Mouse (Mus musculus): ENCODE results near the gene Sec63.
A peak's percentile ranks its signal among the peaks of the same experiment; 100 is the strongest.

Sec63 gene

GRCm38 (mm10) chr10:42830007-42830406 lies 68.7 kb downstream of the Sec63 start:
- DNase-seq (ENCODE audit: low read depth, low spot score) = no peak

GRCm38 (mm10) chr10:42830409-42830808 lies 69.1 kb downstream of the Sec63 start:
- no peak for DNase-seq (ENCODE audit: low read depth, low spot score)

- no peak for DNase-seq (ENCODE audit: low read depth, low spot score)
These were observed 71.4 kb downstream of the Sec63 start for GRCm38 (mm10) chr10:42832677-42833076.

- no peak for DNase-seq (ENCODE audit: low read depth, low spot score)
These were observed 72.8 kb downstream of the Sec63 start for GRCm38 (mm10) chr10:42833871-42834727.

- DNase-seq (ENCODE audit: low read depth, low spot score) = no peak
These were observed 76.8 kb downstream of the Sec63 start for GRCm38 (mm10) chr10:42838106-42838505.

- no peak for DNase-seq (ENCODE audit: low read depth, low spot score)
These were observed 77.4 kb downstream of the Sec63 start for GRCm38 (mm10) chr10:42838736-42839135.

- no peak for DNase-seq (ENCODE audit: low read depth, low spot score)
These were observed 78.7 kb downstream of the Sec63 start for GRCm38 (mm10) chr10:42840036-42840435.

GRCm38 (mm10) chr10:42841531-42842195 lies 80.4 kb downstream of the Sec63 start:
- no peak for DNase-seq (ENCODE audit: low read depth, low spot score)

GRCm38 (mm10) chr10:42842358-42842757 lies 81.1 kb downstream of the Sec63 start:
- peak; percentile 22 for DNase-seq (ENCODE audit: low read depth, low spot score)

- no peak for DNase-seq (ENCODE audit: low read depth, low spot score)
These were observed 82.1 kb downstream of the Sec63 start for GRCm38 (mm10) chr10:42843416-42843815.

GRCm38 (mm10) chr10:42845480-42845879 lies 84.2 kb downstream of the Sec63 start:
- no peak for DNase-seq (ENCODE audit: low read depth, low spot score)

- DNase-seq (ENCODE audit: low read depth, low spot score) = no peak
These were observed 87.1 kb downstream of the Sec63 start for GRCm38 (mm10) chr10:42848179-42849080.

GRCm38 (mm10) chr10:42849081-42849400 lies 87.7 kb downstream of the Sec63 start:
- no peak for DNase-seq (ENCODE audit: low read depth, low spot score)

GRCm38 (mm10) chr10:42854838-42855237 lies 93.5 kb downstream of the Sec63 start:
- no peak for DNase-seq (ENCODE audit: low read depth, low spot score)

GRCm38 (mm10) chr10:42855250-42855649 lies 94.0 kb downstream of the Sec63 start:
- no peak for DNase-seq (ENCODE audit: low read depth, low spot score)

- no peak for DNase-seq (ENCODE audit: low read depth, low spot score)
These were observed 95.3 kb downstream of the Sec63 start for GRCm38 (mm10) chr10:42856574-42856973.

- DNase-seq (ENCODE audit: low read depth, low spot score) = no peak
These were observed 95.7 kb downstream of the Sec63 start for GRCm38 (mm10) chr10:42857021-42857420.

GRCm38 (mm10) chr10:42859781-42860158 lies 98.5 kb downstream of the Sec63 start:
- no peak for DNase-seq (ENCODE audit: low read depth, low spot score)

GRCm38 (mm10) chr10:42860159-42860911 lies 99.0 kb downstream of the Sec63 start, which contains the start of gene Scml4:
TSS of gene Scml4 (plus strand) at chr10:42860370.
- no peak for DNase-seq (ENCODE audit: low read depth, low spot score)

- DNase-seq (ENCODE audit: low read depth, low spot score) = no peak
These were observed 100.2 kb downstream of the Sec63 start for GRCm38 (mm10) chr10:42861446-42861845.

GRCm38 (mm10) chr10:42862102-42862740 lies 100.9 kb downstream of the Sec63 start:
- DNase-seq (ENCODE audit: low read depth, low spot score) = no peak

Data from c-Kit-negative CD71-positive TER-119-positive erythroid progenitor cells, embryonic 14.5 days (primary cell).